Mouse (Mus musculus): ENCODE results near the gene P2ry2. TPM values are rescaled to one million over a fixed set of nuclear protein-coding genes. Genes with fewer than 3 reads are reported as not detected.

The P2ry2 gene
- polyA plus RNA-seq, 1 experiment from 2014 or later = not detected

DNA sequence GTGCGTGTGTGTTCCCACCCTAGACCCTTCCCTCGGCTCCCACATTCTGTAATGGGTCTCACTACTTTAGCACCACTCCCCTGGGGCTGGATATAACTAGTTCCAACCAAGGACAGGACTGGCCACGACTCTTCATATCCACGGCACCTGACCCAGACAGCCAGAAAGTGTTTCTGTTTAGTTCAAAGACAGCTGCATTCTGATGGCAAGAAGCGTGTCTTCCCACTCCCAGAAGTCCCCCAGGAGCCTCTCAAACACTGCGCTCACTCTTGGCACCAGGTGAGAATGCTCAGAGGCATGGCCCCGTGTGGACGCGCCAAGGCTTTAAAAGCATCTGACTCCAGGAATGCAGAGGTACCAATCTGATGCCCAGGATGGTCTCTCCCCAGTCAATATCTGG, 16.3 kb upstream of the P2ry2 start:
- H3K4me2 ChIP-seq = no peak overlapping the region
- no peaks in the 10 kb centered on the region for H3K9me3 ChIP-seq (ENCODE audit: control insufficient read depth, low read length)
- H3K27ac ChIP-seq (ENCODE audit: low read depth, low read length) = no peak overlapping the region
- no peaks in the 10 kb centered on the region for H3K36me3 ChIP-seq (ENCODE audit: control insufficient read depth, insufficient read depth, low read length)
- H3K27me3 ChIP-seq (ENCODE audit: control insufficient read depth, insufficient read depth, low read length) = no peaks in the 10 kb centered on the region
- no peak for DNase-seq (ENCODE audit: low spot score, missing footprints)
- no peaks in the 10 kb centered on the region for H3K4me1 ChIP-seq (ENCODE audit: control insufficient read depth, insufficient read depth, low read length)
- H3K9ac ChIP-seq (ENCODE audit: low read length) = no peak overlapping the region
- no peak overlapping the region for H3K4me3 ChIP-seq (ENCODE audit: low read depth, low read length)
- WGBS = 93% methylated on average over 9 of the region's 9 CpGs
- ATAC-seq (ENCODE audit: low FRiP score) = no peak

DNA sequence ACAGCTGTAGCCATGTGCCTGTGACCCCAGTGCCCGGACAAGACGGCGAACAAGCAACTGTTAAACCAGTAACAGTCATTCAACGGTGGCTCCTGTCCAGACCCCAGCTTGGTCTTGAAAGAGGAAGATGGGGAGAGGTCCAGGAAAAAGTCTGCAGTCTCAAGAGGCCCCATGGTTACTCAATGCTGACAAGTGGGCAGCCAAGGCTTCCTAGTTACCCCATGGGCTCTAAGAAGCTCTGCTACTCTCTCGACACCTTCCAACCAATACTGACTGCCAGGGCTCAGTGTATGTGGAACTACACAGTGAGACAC, 15.7 kb upstream of the P2ry2 start:
- 87% methylated on average over 5 of the region's 5 CpGs for WGBS
- no peak for ATAC-seq (ENCODE audit: low FRiP score)
- no peak for DNase-seq (ENCODE audit: low spot score, missing footprints)
- Histone ChIP-seq H3K27ac (ENCODE audit: low read depth, low read length) (no peak overlapping the region), H3K4me2 (no peak overlapping the region), H3K9ac (ENCODE audit: low read length) (no peak overlapping the region), H3K36me3 (ENCODE audit: control insufficient read depth, insufficient read depth, low read length) (no peaks in the 10 kb centered on the region), H3K4me3 (ENCODE audit: low read depth, low read length) (no peak overlapping the region), H3K4me1 (ENCODE audit: control insufficient read depth, insufficient read depth, low read length) (no peaks in the 10 kb centered on the region), H3K9me3 (ENCODE audit: control insufficient read depth, low read length) (no peaks in the 10 kb centered on the region), H3K27me3 (ENCODE audit: control insufficient read depth, insufficient read depth, low read length) (no peaks in the 10 kb centered on the region)

DNA sequence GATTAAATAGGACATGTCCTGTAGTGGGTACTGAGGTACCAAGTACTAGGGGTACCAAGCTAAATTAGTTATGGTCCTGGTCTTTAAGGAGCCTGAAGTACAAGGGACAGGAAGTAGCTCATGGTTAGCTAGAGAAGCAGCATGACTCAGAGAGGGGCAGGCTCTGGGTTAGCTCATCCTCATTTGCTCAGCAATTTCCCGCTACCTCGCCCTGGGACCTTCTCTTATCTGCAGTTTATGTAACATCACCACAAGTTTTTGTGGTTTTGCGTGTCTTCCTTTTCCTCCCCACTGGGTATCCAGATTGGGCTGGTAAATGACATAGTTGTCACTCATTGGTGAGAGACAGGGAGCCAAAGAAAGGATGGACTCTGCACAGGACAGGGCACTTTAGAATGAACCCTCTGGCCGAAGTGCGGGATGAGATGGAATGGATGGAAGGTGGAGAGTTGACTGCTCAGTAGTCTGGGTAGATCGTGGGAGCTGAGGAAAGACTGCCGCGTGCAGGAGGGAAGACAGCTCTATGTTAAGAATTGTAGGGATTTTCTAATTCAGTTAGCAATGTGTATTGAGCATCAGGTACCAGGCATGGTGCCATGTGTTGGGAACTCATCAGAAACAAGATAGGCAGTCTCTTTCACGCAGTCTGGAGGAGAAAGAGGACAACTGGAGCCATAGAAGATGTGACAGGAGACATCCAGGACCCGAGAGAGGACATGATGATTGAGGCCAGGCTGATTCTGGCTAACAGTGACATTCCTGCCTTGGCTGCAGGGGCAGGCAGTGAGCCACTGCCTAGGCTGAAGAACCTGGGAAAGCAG, 15.2 kb upstream of the P2ry2 start:
- 93% methylated on average over 10 of the region's 10 CpGs for WGBS
- Histone ChIP-seq H3K27me3 (ENCODE audit: control insufficient read depth, insufficient read depth, low read length) (no peaks in the 10 kb centered on the region), H3K4me2 (no peak overlapping the region), H3K27ac (ENCODE audit: low read depth, low read length) (no peak overlapping the region), H3K9me3 (ENCODE audit: control insufficient read depth, low read length) (no peaks in the 10 kb centered on the region), H3K36me3 (ENCODE audit: control insufficient read depth, insufficient read depth, low read length) (no peaks in the 10 kb centered on the region), H3K9ac (ENCODE audit: low read length) (no peak overlapping the region), H3K4me3 (ENCODE audit: low read depth, low read length) (no peak overlapping the region), H3K4me1 (ENCODE audit: control insufficient read depth, insufficient read depth, low read length) (no peaks in the 10 kb centered on the region)
- no peak for ATAC-seq (ENCODE audit: low FRiP score)
- no peak for DNase-seq (ENCODE audit: low spot score, missing footprints)

DNA sequence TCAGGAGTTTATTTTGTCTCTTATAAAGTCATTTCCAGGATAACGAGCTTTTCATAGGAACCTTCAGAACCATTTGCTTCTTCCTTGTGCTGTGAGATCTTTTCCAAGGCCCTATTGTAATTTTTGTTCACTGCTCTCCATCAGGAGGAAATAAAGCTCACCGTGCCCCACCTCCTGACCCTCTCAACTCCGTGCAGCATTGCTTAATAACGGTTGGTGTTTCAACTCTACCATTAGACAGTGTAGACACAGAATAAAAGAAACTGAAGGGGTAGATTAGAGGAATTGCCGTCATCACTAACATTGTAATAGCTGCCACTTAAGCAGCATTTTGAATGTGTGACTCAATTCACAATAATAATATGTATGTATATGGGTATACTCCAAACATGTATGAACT, 14.2 kb upstream of the P2ry2 start:
- Histone ChIP-seq H3K4me1 (ENCODE audit: control insufficient read depth, insufficient read depth, low read length) (no peaks in the 10 kb centered on the region), H3K27ac (ENCODE audit: low read depth, low read length) (no peak overlapping the region), H3K36me3 (ENCODE audit: control insufficient read depth, insufficient read depth, low read length) (no peaks in the 10 kb centered on the region), H3K9me3 (ENCODE audit: control insufficient read depth, low read length) (no peaks in the 10 kb centered on the region), H3K4me3 (ENCODE audit: low read depth, low read length) (no peak overlapping the region), H3K9ac (ENCODE audit: low read length) (no peak overlapping the region), H3K27me3 (ENCODE audit: control insufficient read depth, insufficient read depth, low read length) (no peaks in the 10 kb centered on the region), H3K4me2 (no peak overlapping the region)
- 78% methylated on average over 5 of the region's 5 CpGs for WGBS
- ATAC-seq (ENCODE audit: low FRiP score) (no peak), DNase-seq (ENCODE audit: low spot score, missing footprints) (no peak)

GRCm38 (mm10) chr7:101017492-101017891, 4.8 kb upstream of the P2ry2 start:
- WGBS = 72% methylated on average over 6 of the region's 6 CpGs
- ATAC-seq (ENCODE audit: low FRiP score) = no peak
- no peak overlapping the region for H3K9ac ChIP-seq (ENCODE audit: low read length)
- H3K27ac ChIP-seq (ENCODE audit: low read depth, low read length) = no peak overlapping the region
- H3K36me3 ChIP-seq (ENCODE audit: control insufficient read depth, insufficient read depth, low read length) = no peaks in the 10 kb centered on the region
- no peak overlapping the region for H3K4me2 ChIP-seq
- no peak for DNase-seq (ENCODE audit: low spot score, missing footprints)
- peaks cover 15% of the 10 kb centered on the region for H3K27me3 ChIP-seq (ENCODE audit: control insufficient read depth, insufficient read depth, low read length)
- H3K4me3 ChIP-seq (ENCODE audit: low read depth, low read length) = no peak overlapping the region
- no peaks in the 10 kb centered on the region for H3K9me3 ChIP-seq (ENCODE audit: control insufficient read depth, low read length)
- H3K4me1 ChIP-seq (ENCODE audit: control insufficient read depth, insufficient read depth, low read length) = no peaks in the 10 kb centered on the region

DNA sequence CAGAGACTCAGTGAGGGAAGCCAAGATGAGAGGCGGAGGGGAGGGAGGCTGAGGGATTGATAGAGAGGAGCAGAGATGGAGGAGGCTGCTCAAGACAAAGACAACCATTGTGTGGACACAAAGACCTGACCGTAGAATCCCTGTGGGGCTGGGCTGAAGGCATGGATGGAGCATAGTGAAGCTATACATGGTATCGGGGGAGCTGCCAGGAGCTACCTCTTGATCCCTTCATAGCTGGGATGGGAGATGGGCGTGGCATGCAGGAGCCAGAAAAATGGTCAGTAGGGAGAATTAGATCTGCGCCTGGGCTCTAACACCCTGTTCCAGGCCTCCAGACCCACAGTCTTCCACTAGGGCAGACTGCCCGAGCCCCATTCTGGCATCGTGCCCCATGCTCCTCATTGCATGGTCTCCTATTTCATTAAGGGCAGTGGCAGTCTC, 4.4 kb upstream of the P2ry2 start:
- DNase-seq (ENCODE audit: low spot score, missing footprints) = no peak
- 66% methylated on average over 7 of the region's 7 CpGs for WGBS
- Histone ChIP-seq H3K9me3 (ENCODE audit: control insufficient read depth, low read length) (no peaks in the 10 kb centered on the region), H3K4me1 (ENCODE audit: control insufficient read depth, insufficient read depth, low read length) (0 out of 2 replicates have a peak, but pooled peaks cover 3% of the 10 kb centered on the region), H3K9ac (ENCODE audit: low read length) (no peak overlapping the region), H3K36me3 (ENCODE audit: control insufficient read depth, insufficient read depth, low read length) (no peaks in the 10 kb centered on the region), H3K27ac (ENCODE audit: low read depth, low read length) (no peak overlapping the region), H3K27me3 (ENCODE audit: control insufficient read depth, insufficient read depth, low read length) (peaks cover 19% of the 10 kb centered on the region), H3K4me2 (no peak overlapping the region), H3K4me3 (ENCODE audit: low read depth, low read length) (no peak overlapping the region)
- ATAC-seq (ENCODE audit: low FRiP score) = no peak

GRCm38 (mm10) chr7:101014985-101015384, 2.3 kb upstream of the P2ry2 start:
- H3K9me3 ChIP-seq (ENCODE audit: control insufficient read depth, low read length) = no peaks in the 10 kb centered on the region
- H3K27me3 ChIP-seq (ENCODE audit: control insufficient read depth, insufficient read depth, low read length) = peaks cover 40% of the 10 kb centered on the region
- no peak for ATAC-seq (ENCODE audit: low FRiP score)
- no peak overlapping the region for H3K27ac ChIP-seq (ENCODE audit: low read depth, low read length)
- H3K4me2 ChIP-seq = no peak overlapping the region
- no peaks in the 10 kb centered on the region for H3K36me3 ChIP-seq (ENCODE audit: control insufficient read depth, insufficient read depth, low read length)
- peak; percentile 77 for DNase-seq (ENCODE audit: low spot score, missing footprints)
- no peak overlapping the region for H3K9ac ChIP-seq (ENCODE audit: low read length)
- H3K4me3 ChIP-seq (ENCODE audit: low read depth, low read length) = no peak overlapping the region
- H3K4me1 ChIP-seq (ENCODE audit: control insufficient read depth, insufficient read depth, low read length) = 0 out of 2 replicates have a peak, but pooled peaks cover 5% of the 10 kb centered on the region
- WGBS = 83% methylated on average over 1 of the region's 1 CpGs

DNA sequence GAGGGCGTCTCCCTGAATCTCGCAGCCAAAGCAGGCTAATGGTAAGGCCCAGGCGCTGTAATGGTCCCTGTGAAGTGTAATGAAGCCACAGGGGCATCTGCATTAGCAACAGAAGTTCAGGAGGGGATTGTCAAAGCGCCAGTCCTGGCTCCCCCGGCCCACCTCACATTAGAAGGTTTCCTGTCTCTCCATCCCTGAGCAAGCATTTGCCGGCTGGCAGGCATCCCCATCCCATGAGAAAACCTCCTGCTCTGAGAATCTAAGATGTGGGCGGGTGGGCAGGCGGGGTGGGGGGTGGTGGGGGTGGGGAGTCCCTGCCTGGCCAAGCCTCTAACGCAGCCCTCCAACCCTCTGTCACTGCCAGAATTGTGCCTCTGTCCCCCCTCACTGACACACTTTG, 1.4 kb upstream of the P2ry2 start:
- H3K36me3 ChIP-seq (ENCODE audit: control insufficient read depth, insufficient read depth, low read length) = no peaks in the 10 kb centered on the region
- H3K4me3 ChIP-seq (ENCODE audit: low read depth, low read length) = no peak overlapping the region
- DNase-seq (ENCODE audit: low spot score, missing footprints) = peak; percentile 21
- H3K27ac ChIP-seq (ENCODE audit: low read depth, low read length) = no peak overlapping the region
- 27% methylated on average over 9 of the region's 9 CpGs for WGBS
- H3K9ac ChIP-seq (ENCODE audit: low read length) = no peak overlapping the region
- peaks cover 40% of the 10 kb centered on the region for H3K27me3 ChIP-seq (ENCODE audit: control insufficient read depth, insufficient read depth, low read length)
- H3K9me3 ChIP-seq (ENCODE audit: control insufficient read depth, low read length) = no peaks in the 10 kb centered on the region
- no peak overlapping the region for H3K4me2 ChIP-seq
- no peak for ATAC-seq (ENCODE audit: low FRiP score)
- H3K4me1 ChIP-seq (ENCODE audit: control insufficient read depth, insufficient read depth, low read length) = 0 out of 2 replicates have a peak, but pooled peaks cover 5% of the 10 kb centered on the region

DNA sequence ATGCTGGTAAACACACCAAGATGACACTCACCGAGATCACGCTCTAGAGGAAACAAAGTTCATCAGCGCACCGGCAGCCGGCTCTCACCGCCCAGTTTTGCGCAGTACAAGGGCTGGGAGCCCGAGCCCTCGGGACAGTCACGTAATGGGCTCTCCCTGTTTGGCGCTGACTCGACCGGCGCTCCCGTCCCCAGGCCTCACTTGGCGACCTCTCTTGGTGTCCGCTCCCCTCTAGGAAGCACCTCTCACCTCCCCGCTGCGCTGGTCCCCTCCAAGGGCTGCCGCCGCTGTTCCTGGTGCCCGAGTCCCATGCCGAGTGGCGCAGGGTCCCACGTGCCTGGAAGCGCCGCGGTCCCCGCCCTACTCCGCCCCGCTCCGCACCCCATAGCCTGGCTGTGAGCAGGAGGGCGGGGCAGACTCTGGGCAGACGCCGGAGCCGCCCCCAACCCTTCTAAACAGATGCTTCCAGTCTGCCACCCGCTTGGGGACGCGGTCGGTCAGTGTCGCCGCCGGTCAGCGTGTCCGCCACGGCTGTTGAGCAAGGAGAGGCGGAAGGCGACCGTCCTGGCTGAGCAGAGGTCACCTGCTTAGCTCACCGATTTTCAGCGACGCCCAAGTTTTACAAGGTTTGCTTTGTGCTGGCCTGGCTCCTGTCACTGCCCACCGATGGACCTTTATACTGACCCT, 842 bp downstream of the P2ry2 start:
- Histone ChIP-seq H3K4me2 (peak overlapping the region; percentile 96), H3K27me3 (ENCODE audit: control insufficient read depth, insufficient read depth, low read length) (peaks cover 40% of the 10 kb centered on the region)

More for the DNA sequence above, 842 bp downstream of the P2ry2 start:
- H3K4me3 ChIP-seq (ENCODE audit: low read depth, low read length) = peak overlapping the region; percentile 41
- no peaks in the 10 kb centered on the region for H3K9me3 ChIP-seq (ENCODE audit: control insufficient read depth, low read length)
- peak overlapping the region; percentile 45; the same call in 1 of the 2 replicates for H3K9ac ChIP-seq (ENCODE audit: low read length)
- DNase-seq (ENCODE audit: low spot score, missing footprints) (peak; percentile 93), ATAC-seq (ENCODE audit: low FRiP score) (peak; percentile 92)
- H3K36me3 ChIP-seq (ENCODE audit: control insufficient read depth, insufficient read depth, low read length) = no peaks in the 10 kb centered on the region
- 0 out of 2 replicates have a peak, but pooled peaks cover 5% of the 10 kb centered on the region for H3K4me1 ChIP-seq (ENCODE audit: control insufficient read depth, insufficient read depth, low read length)
- 0% methylated on average over 48 of the region's 53 CpGs for WGBS
- no peak overlapping the region for H3K27ac ChIP-seq (ENCODE audit: low read depth, low read length)

Data from midbrain, embryonic 11.5 days (tissue).